Mouse (Mus musculus) urinary bladder, postnatal 25 days (tissue): ENCODE measurements around the gene Pofut1.
A peak's percentile ranks its signal among the peaks of the same experiment; 100 is the strongest.

Source experiments
- DNase-seq: peaks from one replicate; pipeline ENCODE4 v3.0.0; 2022; ENCODE audit warnings: low spot score

Gene Pofut1

DNA sequence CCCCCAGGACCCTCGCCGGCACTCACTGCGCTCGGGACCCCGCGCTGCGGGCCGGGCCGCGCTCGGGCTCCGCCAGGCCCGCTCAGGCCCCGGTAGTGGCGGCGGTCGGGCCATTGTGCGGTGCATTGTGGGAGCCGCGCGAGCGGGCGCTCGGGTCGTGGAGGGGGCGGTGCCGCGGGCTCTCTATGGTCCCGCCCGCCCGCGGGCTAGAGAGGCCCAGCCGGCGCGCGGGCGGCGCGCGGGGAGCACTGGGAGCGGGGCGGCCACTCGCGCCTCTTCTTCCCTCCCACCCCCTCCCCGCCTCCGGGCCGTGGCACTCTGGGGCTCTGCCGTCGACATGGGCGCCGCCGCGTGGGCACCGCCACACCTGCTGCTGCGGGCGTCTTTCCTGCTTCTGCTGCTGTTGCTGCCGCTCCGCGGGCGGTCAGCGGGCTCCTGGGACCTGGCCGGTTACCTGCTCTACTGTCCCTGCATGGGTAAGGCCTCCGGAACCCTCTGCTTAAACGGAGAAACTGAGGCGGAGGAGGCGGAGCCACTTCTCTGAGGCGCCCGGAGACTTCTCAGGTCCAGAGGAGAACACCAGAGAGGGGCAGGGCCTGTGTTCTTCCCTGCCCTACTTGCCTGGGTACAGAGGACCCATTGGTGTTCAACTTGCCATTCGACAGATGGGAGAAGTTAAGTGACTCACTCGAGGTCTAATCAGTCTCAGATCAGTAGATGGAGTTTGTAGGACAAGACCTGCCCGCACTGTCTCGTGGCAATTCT, at the start of gene Pofut1, which contains the start of gene Plagl2:
Gene Pofut1, plus strand, starts transcription at position 284 of the 765 bp plus-strand sequence.
Gene Plagl2, minus strand, starts transcription at position 177 of the 765 bp plus-strand sequence.
- peak; percentile 89 for DNase-seq

DNA sequence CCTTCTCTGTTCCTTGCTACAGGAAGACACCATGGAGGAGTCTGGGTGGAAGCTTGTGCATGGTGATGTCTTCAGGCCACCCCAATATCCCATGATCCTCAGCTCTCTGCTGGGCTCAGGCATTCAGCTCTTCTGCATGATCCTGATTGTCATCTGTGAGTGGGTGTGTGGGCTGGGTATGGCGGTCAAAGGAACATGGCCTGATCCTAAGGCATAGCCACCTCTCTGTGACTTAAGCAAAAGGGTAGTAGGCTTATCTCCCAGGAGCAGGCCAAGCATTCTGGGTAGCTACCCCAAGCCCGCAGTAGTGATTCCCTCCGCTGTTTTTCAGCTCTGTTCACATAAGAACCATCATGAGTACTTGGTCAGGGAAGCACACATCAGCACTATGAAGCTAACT, 47.1 kb upstream of the Pofut1 start:
- DNase-seq = no peak

DNA sequence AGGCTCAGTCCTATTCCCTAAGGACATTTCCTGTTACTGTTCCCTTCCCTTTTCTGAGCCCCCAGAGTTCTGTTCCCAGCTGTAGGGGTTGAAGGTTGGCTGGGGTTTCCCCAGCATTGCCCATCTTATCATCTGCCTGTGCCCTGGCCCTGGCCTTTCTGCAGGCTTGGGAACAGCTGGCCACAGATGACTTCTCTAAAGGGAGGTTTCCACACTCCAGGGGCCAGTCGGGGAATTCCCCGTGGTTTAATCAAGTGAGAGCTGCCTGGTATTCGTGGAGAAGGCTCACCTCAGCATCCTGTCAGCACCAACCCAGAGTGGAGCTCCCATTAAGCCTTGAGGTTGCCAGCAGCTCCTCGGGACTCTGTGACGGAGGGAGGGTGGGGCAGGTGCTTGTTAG, 42.8 kb upstream of the Pofut1 start:
- DNase-seq = no peak

DNA sequence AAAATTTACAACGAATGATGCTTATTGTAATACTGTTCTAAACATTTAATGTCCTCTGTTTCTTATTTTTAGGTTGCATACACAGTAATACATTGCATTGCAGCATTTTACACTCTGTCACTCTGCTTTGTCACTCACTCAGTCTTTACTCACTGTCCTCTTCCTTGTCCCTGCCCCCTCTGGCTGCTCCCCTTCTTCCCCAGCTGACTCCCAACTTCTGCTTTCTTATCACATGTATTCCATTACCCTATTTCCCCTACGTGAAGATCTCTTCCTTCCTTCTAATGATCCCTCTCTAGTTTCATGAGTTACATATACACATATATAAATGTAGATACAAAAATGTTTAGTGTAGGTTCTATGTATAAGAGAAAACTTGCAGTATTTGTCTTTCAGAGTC, 42.2 kb upstream of the Pofut1 start:
- no peak for DNase-seq

DNA sequence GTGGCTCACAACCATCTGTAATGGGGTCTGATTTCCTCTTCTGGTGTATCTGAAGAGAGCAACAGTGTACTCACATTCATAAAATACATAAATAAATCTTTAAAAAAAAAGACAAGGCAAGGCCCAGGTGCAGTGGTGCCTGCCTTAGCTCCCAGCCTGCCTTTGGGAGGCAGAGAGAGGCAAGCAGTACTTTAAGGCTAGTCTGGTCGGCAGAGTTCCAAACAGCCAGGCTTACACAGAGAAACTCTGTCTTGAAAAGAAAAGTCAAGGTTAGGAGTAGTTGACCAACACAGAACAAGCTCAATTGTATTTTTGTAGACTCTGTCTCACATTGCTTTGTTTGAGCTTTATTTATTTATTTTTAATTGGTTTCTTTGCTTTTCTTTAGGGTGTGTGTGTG, 38.6 kb upstream of the Pofut1 start:
- DNase-seq = no peak

DNA sequence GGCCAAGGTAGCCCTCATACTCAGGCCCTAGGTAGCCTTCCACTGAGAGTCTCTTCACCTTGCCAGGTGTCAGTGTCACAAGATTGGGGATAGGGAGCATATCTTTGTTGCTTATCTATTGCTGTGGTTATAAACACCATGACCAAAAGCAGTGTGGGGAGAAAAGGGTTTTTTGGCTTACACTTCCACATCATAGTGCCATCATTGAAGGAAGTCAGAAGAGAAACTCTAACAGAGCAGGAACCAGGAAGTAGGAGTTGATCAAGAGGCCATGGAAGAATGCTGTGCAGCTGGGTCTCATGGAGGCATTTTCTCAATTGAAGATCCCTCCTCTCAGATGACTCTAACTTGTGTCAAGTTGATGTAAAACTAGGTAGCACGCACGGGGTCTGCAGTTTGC, 33.2 kb upstream of the Pofut1 start:
- no peak for DNase-seq

DNA sequence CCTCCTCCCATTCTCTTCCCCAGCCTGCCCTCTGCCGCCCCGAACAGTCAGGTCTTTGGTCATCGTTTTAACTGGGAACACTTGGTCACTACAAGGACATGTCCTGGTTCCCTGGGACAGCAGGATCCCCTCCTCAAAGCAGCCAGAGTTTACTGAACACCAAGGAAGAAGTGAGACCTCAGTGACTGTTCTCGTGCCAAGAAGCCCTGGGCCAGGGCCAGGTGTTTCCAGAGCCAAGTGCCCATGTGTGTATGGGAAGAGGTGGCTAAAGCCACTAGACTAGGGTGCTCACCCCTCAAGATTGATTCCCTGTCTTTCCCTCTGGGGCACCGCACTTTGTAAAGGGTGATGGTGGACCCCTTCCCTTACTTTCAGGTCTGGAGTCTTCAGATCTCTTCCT, 32.0 kb upstream of the Pofut1 start:
- no peak for DNase-seq

DNA sequence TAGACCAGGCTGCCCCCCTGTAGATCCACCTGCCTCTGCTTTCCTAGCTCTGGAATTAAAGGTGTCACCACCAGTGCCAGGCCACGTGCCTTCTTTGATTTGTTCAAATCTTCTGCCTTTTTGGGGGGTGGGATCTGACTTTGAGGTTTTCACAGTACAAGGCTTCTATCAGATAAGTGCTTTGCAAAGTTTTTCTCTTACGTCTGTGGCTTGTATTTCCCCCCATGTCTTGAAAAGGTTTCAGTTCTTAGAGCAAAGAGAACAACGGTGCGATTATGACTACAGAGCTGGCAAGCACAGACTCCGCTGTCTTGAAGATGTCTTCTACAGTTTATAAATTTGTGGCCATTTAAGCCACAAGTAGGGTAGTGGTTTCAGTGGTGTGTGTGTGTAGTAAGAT, 29.9 kb upstream of the Pofut1 start:
- no peak for DNase-seq

DNA sequence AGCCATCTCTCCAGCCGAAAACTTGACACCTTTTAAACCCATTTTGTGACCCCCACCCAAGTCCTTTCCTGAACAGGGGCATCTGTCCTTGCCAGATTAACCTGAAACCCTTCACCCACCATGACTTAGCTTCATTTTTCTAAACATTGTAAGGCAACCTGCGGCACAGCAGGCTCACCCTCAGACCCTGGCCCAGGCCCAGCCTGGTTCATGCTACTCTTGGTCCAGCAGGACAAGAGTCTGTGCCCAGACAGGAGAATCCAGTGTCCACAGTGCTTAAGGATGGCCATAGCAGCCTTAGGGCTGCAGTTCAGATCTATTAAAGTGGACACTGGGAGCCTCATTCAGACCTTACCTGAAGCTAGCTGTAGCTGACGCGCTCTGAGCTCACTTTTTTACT, 28.0 kb upstream of the Pofut1 start:
- DNase-seq = no peak

DNA sequence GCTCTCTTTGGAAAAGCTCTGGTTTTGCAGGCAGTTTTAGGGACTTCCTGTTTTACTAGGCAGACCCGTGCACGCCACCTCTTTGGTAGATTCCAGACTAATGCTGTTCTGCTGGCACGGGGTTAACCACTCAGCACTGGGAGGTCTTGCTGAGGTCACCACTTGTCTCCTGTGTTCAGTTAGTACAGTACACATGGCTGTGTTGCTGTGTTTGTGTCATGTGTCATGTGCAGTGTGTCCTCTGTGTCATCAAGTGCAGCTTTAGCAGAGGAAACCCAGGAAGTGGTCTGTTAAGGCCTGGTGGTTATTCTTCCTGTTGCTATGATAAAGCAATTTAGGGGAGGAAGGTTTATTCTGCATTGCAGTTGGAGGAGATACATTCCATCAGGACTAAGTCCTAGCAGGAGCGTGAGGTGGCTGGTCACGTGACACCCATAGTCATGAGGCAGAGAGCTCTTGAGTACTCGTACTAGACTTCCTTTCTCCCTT, 26.5 kb upstream of the Pofut1 start:
- no peak for DNase-seq

DNA sequence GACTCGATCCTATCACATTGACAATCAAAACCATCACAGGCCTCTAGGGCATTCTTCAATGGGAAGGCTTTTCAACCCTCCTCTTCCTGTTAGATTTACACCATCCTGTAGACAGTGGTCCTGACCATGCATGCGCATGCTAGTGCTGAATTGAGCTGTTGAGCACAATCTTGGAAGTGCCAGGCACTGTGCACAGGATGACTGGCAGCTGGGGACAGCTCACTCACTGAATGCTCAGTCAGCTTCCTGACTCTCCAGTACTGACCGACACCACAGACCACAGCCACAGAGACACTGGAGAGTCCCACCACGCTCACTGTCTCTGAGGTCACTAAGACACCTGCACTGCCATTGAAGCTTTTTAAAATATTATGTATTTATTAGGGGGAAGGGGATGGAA, 25.9 kb upstream of the Pofut1 start:
- DNase-seq = no peak

DNA sequence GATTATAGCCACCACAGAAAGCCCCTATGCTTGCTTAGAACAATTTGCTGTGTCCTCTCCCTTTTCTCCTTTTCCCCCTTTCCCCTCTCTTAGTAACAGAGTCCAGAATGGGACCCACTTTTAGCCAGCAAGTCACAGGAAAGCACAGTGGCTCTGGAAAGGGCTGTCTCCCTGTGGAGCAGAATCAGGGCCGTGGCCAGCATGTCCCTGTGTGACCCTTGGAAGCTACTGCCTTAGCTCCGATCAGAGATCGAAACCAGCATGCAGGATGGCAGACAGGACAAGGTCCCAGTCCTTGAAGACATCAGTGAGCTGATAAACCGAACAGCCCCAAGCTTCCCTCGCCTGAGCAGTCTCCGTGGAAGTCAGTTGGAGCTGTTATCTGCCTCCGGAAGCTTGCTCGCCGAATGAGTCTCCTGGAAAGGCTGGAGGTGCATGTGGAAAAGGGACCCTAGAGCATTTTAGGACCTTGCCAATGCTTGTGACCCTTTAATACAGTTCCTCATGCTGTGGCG, 23.4 kb upstream of the Pofut1 start:
- no peak for DNase-seq

DNA sequence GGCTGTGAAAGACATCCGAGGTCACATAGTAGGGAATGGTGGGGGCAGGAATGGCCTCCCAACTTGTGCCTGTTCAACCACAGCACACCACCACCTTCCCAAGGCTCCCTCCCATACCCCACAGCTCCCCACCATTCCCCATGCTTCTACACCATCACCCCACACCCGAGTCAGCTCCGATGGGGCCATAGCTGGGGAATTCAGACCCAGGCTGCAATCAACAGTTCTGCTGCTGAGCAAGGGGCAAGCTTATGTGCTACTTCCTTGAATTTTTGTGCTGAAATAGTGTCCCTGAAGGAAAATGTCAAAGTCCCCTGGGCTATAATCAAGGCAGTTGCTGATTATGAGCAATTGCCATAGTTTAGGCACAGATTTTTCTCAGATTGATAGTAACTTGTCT, 22.8 kb upstream of the Pofut1 start:
- no peak for DNase-seq

DNA sequence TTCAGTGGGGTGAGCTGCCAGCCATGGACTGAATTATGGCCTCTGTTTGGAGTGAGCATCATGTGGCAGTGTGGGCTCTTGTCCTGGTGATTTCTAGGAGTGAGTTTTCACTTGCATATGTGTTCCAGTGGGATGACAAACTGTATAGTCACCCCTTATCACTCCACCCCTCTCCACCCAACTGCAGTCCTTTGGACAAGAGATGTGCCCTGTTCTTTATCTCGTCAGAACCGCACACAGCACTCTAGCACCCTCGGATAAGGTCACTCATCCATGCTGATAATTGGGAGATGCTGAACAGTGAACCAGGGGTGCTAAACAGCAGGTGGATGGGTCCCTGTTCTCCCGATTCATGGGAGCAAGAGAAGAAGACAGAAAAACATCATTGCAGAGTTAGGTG, 19.7 kb upstream of the Pofut1 start:
- DNase-seq = no peak

DNA sequence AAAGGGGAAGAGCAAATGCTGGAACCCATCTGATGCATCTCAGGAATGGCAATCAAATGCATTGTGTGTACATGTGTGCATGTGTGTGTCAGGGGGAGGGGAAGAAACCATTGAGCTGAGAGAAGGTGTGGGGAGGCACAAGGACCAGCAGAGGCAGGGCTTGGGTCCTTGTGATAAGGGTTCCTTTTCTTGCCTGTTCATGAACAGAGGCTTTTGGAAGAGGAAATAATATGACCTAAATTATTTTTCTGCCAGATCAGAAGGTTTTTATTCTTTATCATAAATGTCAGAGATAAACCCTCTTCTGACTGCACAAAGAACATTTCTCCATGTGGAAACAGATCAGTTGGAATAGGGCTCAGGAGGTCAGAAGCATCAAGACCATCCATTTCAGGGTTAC, 19.2 kb upstream of the Pofut1 start:
- DNase-seq = no peak

DNA sequence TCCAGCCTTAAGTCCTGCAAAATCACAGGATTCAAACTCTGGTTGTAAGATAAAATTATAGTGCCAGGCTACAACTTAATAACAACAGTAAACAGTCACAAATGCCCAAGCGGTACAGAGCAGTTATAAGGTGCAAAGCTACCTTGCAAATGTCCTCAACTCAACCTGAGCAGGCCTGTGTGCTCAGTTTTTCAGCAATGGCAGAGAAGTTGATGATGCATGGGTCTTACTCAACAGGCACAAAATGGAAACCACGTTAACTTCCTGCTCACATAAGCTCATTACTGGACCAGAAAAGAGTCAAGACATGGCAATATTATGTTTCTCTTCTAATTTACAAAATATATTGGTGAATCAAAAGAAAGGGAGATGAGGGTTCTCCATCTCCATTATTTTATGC, 18.8 kb upstream of the Pofut1 start:
- no peak for DNase-seq

DNA sequence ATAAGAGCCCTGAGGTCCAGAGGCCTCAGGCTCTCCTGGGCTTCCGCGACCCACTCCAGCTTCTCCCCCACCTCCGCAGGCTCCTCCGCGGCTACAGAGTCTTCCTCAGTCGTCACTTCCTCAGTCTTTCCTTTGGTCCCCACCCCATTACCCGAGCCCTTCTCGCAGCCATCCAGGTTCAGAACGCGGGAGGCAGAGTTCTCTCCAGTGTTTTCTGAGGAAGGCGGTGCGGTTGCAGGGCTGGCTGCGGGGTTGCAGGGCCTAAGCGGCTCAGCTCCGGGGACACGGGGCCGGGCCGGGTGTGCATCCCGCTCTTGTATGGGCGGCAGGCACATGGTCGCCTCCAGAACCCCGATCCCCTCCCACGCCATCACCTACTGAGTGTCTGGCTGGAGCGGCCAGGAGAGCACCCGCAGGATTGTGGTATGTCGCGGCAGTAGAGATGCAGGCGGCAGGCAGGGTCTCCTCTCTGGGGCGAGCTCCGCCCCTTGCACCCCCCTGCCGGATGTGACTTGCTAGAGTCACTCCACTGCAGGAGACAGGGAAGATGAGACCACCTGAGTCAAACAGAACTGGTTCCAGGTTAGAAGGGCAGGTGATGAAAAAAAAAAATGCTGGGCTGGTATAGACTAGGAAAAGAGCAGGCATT, 16.3 kb upstream of the Pofut1 start, which contains the start of gene Tspyl3:
Gene Tspyl3, minus strand, starts transcription at position 496 of the 649 bp plus-strand sequence.
- DNase-seq = peak; percentile 16

DNA sequence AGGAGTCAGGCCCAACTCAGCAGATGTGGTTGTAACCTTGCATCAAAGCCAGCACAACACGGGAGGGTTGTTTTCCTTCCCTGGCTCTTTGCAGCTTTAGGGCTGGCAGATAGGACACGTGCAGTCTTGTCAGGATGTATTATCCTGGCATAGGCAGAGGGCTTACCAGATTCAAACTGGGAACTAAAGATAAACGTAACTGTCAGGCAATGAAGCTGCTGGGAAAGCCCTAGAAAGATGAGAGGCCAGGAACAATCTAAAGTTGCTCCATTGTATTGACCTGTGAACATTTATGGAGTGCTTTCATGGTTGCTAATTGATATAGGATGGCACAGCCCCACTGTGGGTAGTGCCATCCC, 15.8 kb upstream of the Pofut1 start:
- DNase-seq = no peak

DNA sequence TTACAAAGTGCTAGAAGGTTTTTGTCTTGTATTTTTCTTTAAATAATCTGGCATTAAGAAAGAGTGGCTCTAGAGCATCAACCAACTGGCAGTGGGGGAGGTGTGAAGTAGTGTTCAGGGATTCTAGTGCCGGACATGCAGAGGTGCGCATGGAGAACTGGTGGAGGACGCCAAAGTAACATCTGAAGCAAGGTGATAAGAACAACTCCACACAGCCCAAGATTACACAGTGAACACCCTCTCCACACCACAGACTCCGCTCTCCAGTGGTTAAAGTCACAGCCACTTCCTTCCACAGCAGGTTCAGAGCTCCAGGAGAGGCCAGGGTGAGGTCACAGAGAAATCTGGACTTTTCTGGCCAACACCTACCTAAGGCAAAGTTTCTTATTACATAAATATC, 13.4 kb upstream of the Pofut1 start:
- no peak for DNase-seq

DNA sequence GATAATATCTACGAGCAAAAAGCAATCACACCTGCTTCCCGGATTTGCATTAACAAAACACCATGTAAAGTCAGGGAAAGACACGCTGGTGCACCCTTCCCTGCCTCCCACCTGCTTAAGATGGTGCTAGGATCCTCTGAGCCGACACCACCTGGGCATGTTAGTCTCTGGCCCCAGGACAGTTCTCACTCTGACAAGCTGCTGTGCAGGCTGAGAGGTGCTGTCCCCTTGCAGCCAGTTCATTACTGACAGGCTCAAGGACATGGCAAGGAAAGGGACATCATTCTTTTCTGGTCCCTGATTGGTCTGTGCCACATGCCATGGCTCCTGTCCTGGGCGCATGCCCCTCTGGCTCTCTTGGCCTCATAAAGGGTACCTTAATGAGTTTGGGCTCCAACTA, 12.8 kb upstream of the Pofut1 start:
- DNase-seq = no peak

DNA sequence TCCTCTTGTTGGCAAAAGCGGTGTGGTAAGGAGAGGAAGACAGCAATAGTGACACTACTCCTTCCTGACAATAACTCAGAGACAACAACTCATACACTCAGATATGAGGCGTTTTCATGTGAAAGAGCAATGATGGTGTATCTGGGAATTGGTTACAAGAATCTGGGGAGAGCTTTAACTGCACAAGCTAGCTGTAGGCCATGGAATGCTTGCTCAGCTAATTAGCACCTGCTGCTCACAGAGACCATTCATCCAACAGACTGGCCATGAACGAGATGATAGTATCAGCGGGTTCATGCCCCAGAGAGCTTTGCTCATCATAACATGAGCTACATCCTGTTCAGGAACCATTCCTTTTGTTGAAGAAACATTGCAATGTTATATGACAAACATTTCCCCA, 4.1 kb upstream of the Pofut1 start:
- no peak for DNase-seq

DNA sequence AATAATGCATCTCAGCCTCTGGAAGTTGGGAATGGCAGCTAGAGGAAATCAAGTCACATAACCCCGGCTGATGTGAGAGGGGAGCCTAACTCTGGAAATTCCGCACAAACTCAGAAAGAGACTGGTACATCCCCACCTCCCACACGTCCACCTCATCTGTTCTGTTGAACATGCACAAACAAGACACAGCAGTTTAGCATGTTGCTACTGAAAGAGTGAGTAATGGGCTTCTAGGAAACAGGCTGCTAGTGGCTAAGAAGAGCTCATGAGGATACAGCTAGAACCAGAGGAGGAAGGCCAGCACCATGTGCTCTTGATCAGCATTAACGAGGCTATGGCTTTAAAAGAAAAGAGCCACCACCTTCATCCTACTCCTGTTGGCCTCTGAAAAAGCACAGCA, 3.4 kb upstream of the Pofut1 start:
- DNase-seq = no peak

DNA sequence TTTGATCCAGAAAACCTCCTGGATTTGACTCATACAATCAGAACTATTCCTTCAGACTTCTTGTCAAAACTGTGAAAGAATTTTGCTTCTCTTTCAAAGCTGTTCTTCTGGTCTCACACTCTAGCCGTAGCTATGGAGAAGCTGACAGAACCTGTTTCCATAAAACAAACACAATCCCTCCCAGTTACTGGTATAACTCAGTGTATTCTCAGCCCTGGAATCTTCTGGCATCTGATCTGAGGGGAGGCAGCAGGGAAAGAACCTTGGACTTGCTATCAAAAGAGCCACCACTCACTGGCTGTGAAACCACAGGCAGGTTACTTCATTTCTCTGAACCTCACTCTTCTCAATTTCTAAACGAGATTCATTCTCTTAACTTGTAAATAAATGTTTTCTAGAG, 2.9 kb upstream of the Pofut1 start:
- DNase-seq = no peak
